Mouse (Mus musculus) naive thymus-derived CD4-positive, alpha-beta T cell, adult 2 months (primary cell): Measurements from ENCODE around the gene Psmd11.

Experiments used
- DNase-seq: peaks from one replicate; pipeline ENCODE4 v3.0.0-alpha.2; 2011; ENCODE audit warnings: low read depth

Psmd11 gene

DNA sequence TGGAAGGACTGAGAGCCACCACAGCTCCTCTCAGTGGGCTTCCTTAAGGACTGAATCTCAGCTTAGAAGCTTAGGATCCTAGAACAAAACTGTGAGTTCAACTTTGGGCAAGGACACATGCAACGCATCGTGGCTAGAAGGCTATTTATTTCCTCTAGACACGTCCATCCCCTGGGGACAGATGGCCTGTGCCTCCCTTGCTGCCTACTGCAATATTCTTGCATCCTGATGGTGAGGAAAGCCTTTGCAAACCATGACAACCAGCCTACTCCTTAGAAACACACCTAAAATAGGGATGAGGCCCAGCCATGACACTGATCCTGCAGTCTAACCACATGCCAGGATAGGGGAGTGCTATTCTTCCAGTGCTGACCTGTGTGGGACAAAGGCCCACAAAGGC is 77.2 kb downstream of the Psmd11 start:
- DNase-seq = no peak

GRCm38 (mm10) chr11:80506483-80506882 is 78.1 kb downstream of the Psmd11 start:
- no peak for DNase-seq

- no peak for DNase-seq
These were observed 79.4 kb downstream of the Psmd11 start for GRCm38 (mm10) chr11:80507791-80508190.

DNA sequence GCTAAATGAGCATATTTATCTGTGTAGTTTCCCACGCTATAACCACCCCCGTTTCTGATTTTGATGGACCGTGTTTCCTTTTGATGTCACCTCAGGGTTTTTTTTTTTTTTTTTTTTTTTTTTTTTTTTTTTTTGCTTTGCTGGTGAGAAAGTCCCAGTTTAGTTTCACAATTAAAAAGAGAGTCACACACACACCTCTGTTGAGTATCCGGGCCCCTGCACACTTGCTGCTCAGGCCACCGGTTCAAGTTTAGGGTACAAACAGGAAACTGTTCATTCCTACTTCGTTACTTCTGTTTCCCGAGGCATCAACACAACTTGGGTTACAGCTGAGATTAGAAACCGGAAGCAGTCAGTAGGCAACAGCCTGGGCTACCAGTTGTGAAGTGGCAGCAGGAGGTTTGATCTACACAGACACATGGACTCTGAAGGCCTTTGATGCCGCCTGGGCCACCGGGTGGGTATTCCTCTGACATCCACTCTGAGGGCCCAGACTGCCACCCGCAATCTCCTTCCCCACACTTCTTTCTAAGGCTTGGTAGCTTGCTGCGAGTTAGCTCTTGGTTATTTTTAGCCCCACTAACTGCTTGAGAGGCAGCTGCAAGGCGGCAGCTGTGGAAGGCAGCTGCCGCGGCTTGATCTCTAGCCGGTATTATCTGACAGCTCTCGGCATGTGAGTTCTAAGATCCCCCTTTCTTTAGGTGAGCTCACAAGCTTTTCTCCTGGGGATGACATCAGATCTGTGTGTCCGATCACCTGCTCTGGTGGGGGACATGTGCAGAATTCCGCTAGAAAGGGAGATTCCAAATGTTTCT is 80.2 kb downstream of the Psmd11 start:
- peak; percentile 86 for DNase-seq

DNA sequence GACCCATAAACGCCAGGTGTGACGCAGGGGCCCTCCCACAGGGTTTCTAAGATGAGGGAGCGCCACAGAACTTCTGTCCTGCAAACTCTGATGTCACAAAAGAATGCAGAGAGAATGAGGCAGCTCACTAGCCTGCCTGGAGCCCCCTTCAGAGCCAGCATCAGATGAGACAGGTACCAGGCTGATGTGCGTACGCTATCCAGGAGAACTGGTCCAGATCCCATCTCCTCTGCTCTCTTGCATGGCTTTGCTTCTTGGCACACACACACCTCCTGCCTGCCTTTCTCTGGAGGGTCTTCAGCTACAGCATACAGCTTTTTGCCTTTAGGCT is 80.7 kb downstream of the Psmd11 start:
- DNase-seq = no peak

DNA sequence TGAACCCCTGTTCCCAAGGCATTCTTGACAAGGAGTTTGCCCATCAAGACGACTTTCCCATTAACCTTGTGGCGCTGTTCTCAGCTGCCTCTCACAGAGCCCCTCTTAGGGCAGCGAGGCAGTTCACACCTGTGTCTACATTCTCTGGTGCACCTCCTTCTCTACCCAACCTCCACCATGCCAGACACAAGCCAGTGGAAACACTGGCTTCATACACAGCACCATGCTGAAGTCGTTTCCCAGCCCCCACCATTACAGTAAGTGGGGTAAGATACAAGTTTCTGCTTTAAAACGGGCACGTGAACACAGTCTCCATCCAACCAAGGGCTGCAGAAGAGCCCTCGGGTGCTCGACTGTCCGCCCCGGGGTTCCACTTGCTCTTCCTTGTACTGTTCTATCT is 81.7 kb downstream of the Psmd11 start:
- no peak for DNase-seq

DNA sequence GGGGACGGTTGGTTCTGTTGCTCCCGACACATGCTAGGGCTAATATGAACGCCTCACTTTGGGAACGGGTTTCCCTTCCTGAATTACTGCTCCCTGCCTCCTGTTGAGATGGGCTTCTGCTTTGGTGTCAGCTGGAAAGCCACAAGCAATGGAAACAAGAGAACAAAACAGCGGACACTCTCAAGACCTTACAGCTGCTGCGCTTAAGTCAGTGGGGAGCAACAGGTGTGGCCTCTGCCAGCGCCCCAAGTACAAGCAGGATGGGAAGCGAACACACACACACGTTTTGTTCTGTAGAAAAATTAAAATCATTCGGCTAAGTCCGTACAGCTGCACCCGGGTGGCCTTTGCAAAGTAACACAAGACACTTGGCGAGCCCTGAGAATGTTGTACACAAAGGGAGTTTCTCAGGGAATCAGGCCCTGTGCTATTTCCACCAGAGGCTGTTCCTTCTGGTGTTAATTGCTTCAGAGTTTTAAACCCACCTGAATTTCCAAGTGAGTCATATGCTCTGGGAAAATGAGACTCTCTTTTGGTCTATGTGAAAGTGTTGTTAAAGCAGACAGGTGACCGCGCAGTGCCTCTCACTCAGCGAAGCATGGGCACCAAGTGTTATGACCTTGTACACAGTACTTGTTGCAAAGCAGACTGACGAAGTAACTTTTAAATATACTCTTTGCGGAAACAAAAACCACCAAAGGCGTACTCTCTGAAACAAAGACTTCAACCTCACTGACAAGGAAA is 84.1 kb downstream of the Psmd11 start:
- DNase-seq = peak; percentile 39

GRCm38 (mm10) chr11:80513796-80514195 is 85.4 kb downstream of the Psmd11 start:
- peak; percentile 56 for DNase-seq

DNA sequence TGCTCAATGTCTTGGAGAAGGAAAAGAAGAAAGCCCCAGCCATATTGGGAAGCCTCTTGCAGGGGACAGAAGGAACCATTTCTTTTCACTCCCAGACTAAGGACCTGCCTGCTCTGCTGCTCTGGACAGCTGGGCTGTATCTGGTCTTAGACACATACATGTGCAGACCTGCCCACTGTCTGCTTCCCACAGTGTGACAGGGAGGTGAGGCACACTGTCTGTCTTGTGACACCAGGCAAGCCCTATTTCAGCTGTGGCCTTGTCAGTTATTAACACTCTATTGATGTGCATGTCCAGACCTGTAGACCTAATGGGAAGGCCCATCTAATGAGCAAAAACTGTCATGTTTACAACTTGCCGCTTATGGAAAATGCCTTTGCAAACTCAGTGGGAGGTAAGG is 86.9 kb downstream of the Psmd11 start:
- DNase-seq = no peak

DNA sequence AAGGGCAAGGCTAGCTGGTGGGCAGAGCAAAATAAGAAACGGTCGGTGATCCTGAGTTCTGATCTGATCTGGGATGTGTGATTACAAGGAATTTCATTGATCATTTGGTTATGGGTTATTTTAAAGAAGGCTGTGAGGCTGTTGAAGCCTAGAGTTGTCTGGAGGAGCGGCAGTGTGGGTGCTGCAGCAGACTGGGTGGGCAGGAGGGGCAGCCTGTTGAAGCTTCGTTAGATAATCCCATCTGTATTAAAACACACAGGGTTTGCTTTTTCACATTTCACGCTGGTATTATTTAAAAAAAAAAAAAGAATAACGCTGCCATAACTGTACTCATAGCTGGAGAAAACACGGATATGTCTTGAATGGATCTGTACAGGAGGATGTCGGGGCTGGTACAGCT is 87.5 kb downstream of the Psmd11 start:
- DNase-seq = no peak

- DNase-seq = no peak
These were observed 90.3 kb downstream of the Psmd11 start for GRCm38 (mm10) chr11:80518421-80519367.

DNA sequence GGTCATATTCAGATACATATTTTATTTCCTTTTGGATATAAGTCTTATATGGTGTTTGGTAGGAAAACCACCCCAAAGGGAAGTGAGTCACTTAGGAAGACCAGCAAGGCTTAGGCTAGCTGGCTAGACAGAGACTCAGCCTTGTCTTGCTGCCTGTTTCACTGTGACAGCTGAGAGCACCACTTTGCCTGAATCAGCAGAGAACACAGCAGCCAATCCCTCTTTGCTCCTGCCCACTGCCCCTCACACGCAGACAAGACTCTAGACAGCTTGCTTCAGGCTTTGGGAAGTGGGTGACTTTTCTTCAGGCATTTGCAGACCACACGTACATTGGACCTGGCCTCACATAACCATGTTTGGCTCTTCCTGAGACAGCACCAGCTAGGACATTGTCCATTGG is 92.7 kb downstream of the Psmd11 start:
- no peak for DNase-seq
